Mouse (Mus musculus) G1E (cell line): ENCODE measurements around the gene Bdh1.

Source experiments
- CTCF ChIP-seq: IDR thresholded peaks from 2 replicates; pipeline ENCODE4 v1.5.1; 2012; ENCODE audit warnings: low read depth, low read length, inconsistent platforms, mixed read lengths
- TAL1 ChIP-seq: conservative IDR thresholded peaks from 2 replicates; pipeline ENCODE4 v1.6.1; 2012; ENCODE audit warnings: low read depth, low read length, inconsistent platforms, mixed read lengths

GRCm38 (mm10) chr16:31400908-31401692 is 21.0 kb upstream of the Bdh1 start:
- no peak for TF ChIP-seq CTCF
- TF ChIP-seq TAL1, result no peak
